Mouse (Mus musculus): ENCODE results near the gene LTO1. TPM values are rescaled to one million over a fixed set of nuclear protein-coding genes. Genes with fewer than 3 reads are reported as not detected.

Gene LTO1
- total and polyA plus RNA-seq, 2 experiments from 2014 or later = 18.9 to 19.2 TPM

GRCm38 (mm10) chr7:144912897-144913296, 2.0 kb upstream of the LTO1 start:
- no peak overlapping the region for H3K9ac ChIP-seq (replicated peaks; ENCODE audit: low read length, poor library complexity, severe bottlenecking)
- H3K27ac ChIP-seq (ENCODE audit: low read depth, low read length) = no peak overlapping the region
- TF ChIP-seq CTCF (IDR thresholded peaks at IDR 0.05) = no peak
- DNase-seq (ENCODE audit: low spot score) (no peak), ATAC-seq (ENCODE audit: low FRiP score) (no peak)
- H3K27me3 ChIP-seq (ENCODE audit: insufficient read depth, low read length) = no peaks in the 10 kb centered on the region
- peaks cover 9% of the 10 kb centered on the region; the same call in 1 of the 2 replicates for H3K36me3 ChIP-seq (ENCODE audit: insufficient read depth, low read length)
- WGBS = 71% methylated on average over 4 of the region's 4 CpGs
- no peaks in the 10 kb centered on the region for H3K9me3 ChIP-seq (ENCODE audit: low read length)
- H3K4me1 ChIP-seq (ENCODE audit: insufficient read depth, low read length) = peaks cover 4% of the 10 kb centered on the region; the same call in 1 of the 2 replicates
- H3K4me3 ChIP-seq (ENCODE audit: low read depth, low read length) = no peak overlapping the region
- H3K4me2 ChIP-seq (ENCODE audit: low read depth, low read length, poor library complexity, severe bottlenecking) = no peak overlapping the region

- WGBS = 6% methylated on average over 17 of the region's 17 CpGs
- peak; percentile 88 for ATAC-seq (ENCODE audit: low FRiP score)
- H3K4me3 ChIP-seq (ENCODE audit: low read depth, low read length) = peak overlapping the region; percentile 75
- no peaks in the 10 kb centered on the region for H3K27me3 ChIP-seq (ENCODE audit: insufficient read depth, low read length)
- no peaks in the 10 kb centered on the region for H3K9me3 ChIP-seq (ENCODE audit: low read length)
- H3K36me3 ChIP-seq (ENCODE audit: insufficient read depth, low read length) = peaks cover 18% of the 10 kb centered on the region
- peak; percentile 81 for DNase-seq (ENCODE audit: low spot score)
- H3K4me1 ChIP-seq (ENCODE audit: insufficient read depth, low read length) = peaks cover 4% of the 10 kb centered on the region; the same call in 1 of the 2 replicates
- peak; percentile 66 for TF ChIP-seq CTCF (IDR thresholded peaks at IDR 0.05)
- H3K4me2 ChIP-seq (ENCODE audit: low read depth, low read length, poor library complexity, severe bottlenecking) = peak overlapping the region; percentile 41
- peak overlapping the region; percentile 78 for H3K9ac ChIP-seq (replicated peaks; ENCODE audit: low read length, poor library complexity, severe bottlenecking)
- peak overlapping the region; percentile 76 for H3K27ac ChIP-seq (ENCODE audit: low read depth, low read length)
Observed at GRCm38 (mm10) chr7:144914296-144914947, 478 bp upstream of the LTO1 start.

GRCm38 (mm10) chr7:144918823-144919222, 3.9 kb downstream of the LTO1 start:
- no peak overlapping the region for H3K27ac ChIP-seq (ENCODE audit: low read depth, low read length)
- no peaks in the 10 kb centered on the region for H3K27me3 ChIP-seq (ENCODE audit: insufficient read depth, low read length)
- H3K4me3 ChIP-seq (ENCODE audit: low read depth, low read length) = no peak overlapping the region
- DNase-seq (ENCODE audit: low spot score) = no peak
- ATAC-seq (ENCODE audit: low FRiP score) = no peak
- peak; percentile 68 for TF ChIP-seq CTCF (IDR thresholded peaks at IDR 0.05)
- H3K9ac ChIP-seq (replicated peaks; ENCODE audit: low read length, poor library complexity, severe bottlenecking) = no peak overlapping the region
- no peaks in the 10 kb centered on the region for H3K9me3 ChIP-seq (ENCODE audit: low read length)
- no peak overlapping the region for H3K4me2 ChIP-seq (ENCODE audit: low read depth, low read length, poor library complexity, severe bottlenecking)
- WGBS = 79% methylated on average over 1 of the region's 1 CpGs
- H3K4me1 ChIP-seq (ENCODE audit: insufficient read depth, low read length) = peaks cover 4% of the 10 kb centered on the region; the same call in 1 of the 2 replicates
- peaks cover 34% of the 10 kb centered on the region for H3K36me3 ChIP-seq (ENCODE audit: insufficient read depth, low read length)

- Histone ChIP-seq H3K4me1 (ENCODE audit: insufficient read depth, low read length) (no peaks in the 10 kb centered on the region), H3K36me3 (ENCODE audit: insufficient read depth, low read length) (peaks cover 11% of the 10 kb centered on the region; the same call in 1 of the 2 replicates), H3K9me3 (ENCODE audit: low read length) (no peaks in the 10 kb centered on the region), H3K27ac (ENCODE audit: low read depth, low read length) (no peak overlapping the region), H3K4me3 (ENCODE audit: low read depth, low read length) (no peak overlapping the region), H3K9ac (replicated peaks; ENCODE audit: low read length, poor library complexity, severe bottlenecking) (no peak overlapping the region), H3K4me2 (ENCODE audit: low read depth, low read length, poor library complexity, severe bottlenecking) (no peak overlapping the region), H3K27me3 (ENCODE audit: insufficient read depth, low read length) (no peaks in the 10 kb centered on the region)
- 74% methylated on average over 2 of the region's 2 CpGs for WGBS
- DNase-seq (ENCODE audit: low spot score) (no peak), ATAC-seq (ENCODE audit: low FRiP score) (no peak; the same call in 1 of the 2 replicates)
- TF ChIP-seq CTCF (IDR thresholded peaks at IDR 0.05) = no peak
Observed at GRCm38 (mm10) chr7:144927591-144927990, 12.7 kb downstream of the LTO1 start.

- H3K4me2 ChIP-seq (ENCODE audit: low read depth, low read length, poor library complexity, severe bottlenecking) = no peak overlapping the region
- TF ChIP-seq CTCF (IDR thresholded peaks at IDR 0.05) = no peak
- H3K4me1 ChIP-seq (ENCODE audit: insufficient read depth, low read length) = no peaks in the 10 kb centered on the region
- 76% methylated on average over 4 of the region's 4 CpGs for WGBS
- ATAC-seq (ENCODE audit: low FRiP score) (no peak), DNase-seq (ENCODE audit: low spot score) (no peak)
- peaks cover 11% of the 10 kb centered on the region; the same call in 1 of the 2 replicates for H3K36me3 ChIP-seq (ENCODE audit: insufficient read depth, low read length)
- H3K27ac ChIP-seq (ENCODE audit: low read depth, low read length) = no peak overlapping the region
- H3K4me3 ChIP-seq (ENCODE audit: low read depth, low read length) = no peak overlapping the region
- no peak overlapping the region for H3K9ac ChIP-seq (replicated peaks; ENCODE audit: low read length, poor library complexity, severe bottlenecking)
- H3K9me3 ChIP-seq (ENCODE audit: low read length) = no peaks in the 10 kb centered on the region
- no peaks in the 10 kb centered on the region for H3K27me3 ChIP-seq (ENCODE audit: insufficient read depth, low read length)
Observed at GRCm38 (mm10) chr7:144928009-144928888, 13.3 kb downstream of the LTO1 start.

- no peaks in the 10 kb centered on the region for H3K9me3 ChIP-seq (ENCODE audit: low read length)
- H3K27ac ChIP-seq (ENCODE audit: low read depth, low read length) = no peak overlapping the region
- no peaks in the 10 kb centered on the region for H3K4me1 ChIP-seq (ENCODE audit: insufficient read depth, low read length)
- ATAC-seq (ENCODE audit: low FRiP score) (no peak), DNase-seq (ENCODE audit: low spot score) (no peak)
- 80% methylated on average over 6 of the region's 6 CpGs for WGBS
- no peaks in the 10 kb centered on the region for H3K27me3 ChIP-seq (ENCODE audit: insufficient read depth, low read length)
- H3K36me3 ChIP-seq (ENCODE audit: insufficient read depth, low read length) = peaks cover 11% of the 10 kb centered on the region; the same call in 1 of the 2 replicates
- H3K4me2 ChIP-seq (ENCODE audit: low read depth, low read length, poor library complexity, severe bottlenecking) = no peak overlapping the region
- H3K4me3 ChIP-seq (ENCODE audit: low read depth, low read length) = no peak overlapping the region
- no peak overlapping the region for H3K9ac ChIP-seq (replicated peaks; ENCODE audit: low read length, poor library complexity, severe bottlenecking)
- TF ChIP-seq CTCF (IDR thresholded peaks at IDR 0.05) = no peak
Observed at GRCm38 (mm10) chr7:144928889-144929210, 13.9 kb downstream of the LTO1 start.
